Mouse (Mus musculus): ENCODE measurements around the gene Agap2. TPM values are rescaled to one million over a fixed set of nuclear protein-coding genes. Genes with fewer than 3 reads are reported as not detected.
A peak's percentile ranks its signal among the peaks of the same experiment; 100 is the strongest.
"Not testable (repeated sequence)": the region's sequence is repeated elsewhere in the genome, so short reads cannot be mapped to it uniquely, and the experiment has no call there.

The Agap2 gene
- polyA plus RNA-seq, 1 experiment from 2014 or later: 0.03 TPM

DNA sequence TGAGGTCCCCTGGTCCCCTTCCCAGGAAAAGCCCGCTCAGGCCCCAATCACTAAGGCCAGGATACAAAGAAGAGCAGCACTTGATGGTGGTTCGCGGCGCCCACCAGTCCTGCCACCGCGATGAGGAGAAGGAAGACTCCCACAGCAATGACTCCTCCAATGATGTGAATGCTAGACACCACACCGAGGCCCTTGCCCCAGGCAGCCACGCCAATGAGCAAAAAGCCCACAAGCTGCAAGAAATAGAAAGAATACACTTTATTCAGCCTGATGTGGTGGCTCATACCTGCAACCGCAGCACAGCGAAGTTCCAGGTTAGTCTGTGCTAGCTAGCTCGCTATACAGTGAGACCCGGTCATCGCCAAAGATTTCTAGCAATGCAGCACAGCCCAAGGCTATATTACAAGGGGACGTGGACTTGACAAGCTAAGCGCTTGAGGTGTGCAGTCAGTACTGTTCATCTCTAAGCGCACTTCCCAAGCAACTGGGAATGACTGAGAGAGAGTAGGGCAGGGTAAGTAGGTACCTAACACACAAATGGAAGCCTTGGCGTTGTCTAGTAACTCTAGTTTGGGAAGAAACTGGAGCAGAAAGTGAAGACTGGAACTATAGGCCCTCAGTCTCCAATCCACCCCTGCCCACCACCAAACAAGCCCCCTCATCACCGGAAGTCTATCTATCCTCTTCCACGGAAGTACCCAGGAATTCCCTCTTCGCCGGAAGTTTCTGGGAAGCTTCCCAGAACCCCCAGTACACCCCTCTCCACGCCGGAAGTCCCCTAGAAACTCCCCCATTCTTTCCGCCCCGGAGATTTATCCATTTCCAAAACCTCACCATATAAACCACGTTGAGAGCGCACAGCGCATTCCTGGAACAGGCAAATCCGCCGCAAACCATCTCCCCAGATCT lies 5.5 kb upstream of the Agap2 start:
- peaks cover 43% of the 10 kb centered on the region for H3K36me3 ChIP-seq
- H3K27me3 ChIP-seq (replicated peaks): no peaks in the 10 kb centered on the region
- peak; percentile 24; the same call in 1 of the 2 replicates for ATAC-seq (ENCODE audit: insufficient number of reproducible peaks, low FRiP score)
- H3K9ac ChIP-seq: peak overlapping the region; percentile 90
- H3K4me3 ChIP-seq: peak overlapping the region; percentile 86
- peak overlapping the region; percentile 75 for H3K4me2 ChIP-seq
- 6% methylated on average over 30 of the region's 30 CpGs for WGBS
- peaks cover 33% of the 10 kb centered on the region for H3K4me1 ChIP-seq (replicated peaks)
- peak overlapping the region; percentile 91 for H3K27ac ChIP-seq (ENCODE audit: poor library complexity, severe bottlenecking)
- no peaks in the 10 kb centered on the region for H3K9me3 ChIP-seq (replicated peaks)

DNA sequence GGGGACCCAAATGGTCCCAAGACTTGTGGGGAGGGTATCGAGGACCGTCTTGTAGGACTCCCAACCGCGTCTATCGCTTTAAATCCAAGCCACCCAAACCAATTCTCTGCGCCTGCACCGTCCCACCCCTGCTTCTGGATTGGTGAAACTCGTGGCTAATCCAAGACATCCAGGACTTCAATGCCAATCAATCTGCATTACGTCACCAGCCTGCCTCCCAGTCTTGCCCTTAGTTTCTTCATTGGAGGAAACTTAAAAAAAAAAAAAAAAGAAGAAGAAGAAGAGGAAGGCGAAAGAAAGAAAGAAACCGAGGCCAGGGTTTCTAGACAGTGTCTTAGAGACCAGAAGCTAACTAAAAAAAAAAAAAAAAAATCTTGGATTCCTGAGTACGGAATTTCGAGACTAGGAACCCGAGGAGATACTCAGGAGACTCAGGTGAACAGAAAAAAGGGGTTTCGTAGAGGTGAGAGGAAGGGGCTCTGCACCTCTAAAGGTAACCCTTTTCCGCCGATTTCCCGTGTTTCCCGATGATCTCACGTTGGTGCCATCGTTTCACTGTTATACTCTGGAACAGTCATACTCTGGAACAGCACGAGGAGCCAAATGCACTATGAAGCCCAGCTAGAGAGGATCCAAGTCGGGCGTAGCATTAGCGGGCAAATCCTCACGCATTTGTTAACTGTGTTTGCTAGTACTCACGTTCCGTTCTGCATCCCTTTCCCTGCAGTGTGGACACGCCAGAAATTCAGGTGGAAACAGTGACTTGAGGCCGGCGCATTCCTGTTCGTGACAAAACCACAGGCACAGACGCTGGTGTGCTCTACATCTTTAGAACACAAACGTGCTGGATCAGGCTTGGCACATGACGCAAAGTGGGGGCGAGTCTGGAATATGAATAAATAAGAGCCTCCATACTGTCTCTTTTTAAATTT lies 4.6 kb upstream of the Agap2 start, which contains the start of gene Tspan31:
Gene Tspan31, minus strand, starts transcription at position 75 of the 932 bp plus-strand sequence.
- Histone ChIP-seq H3K27me3 (replicated peaks) (peaks cover 8% of the 10 kb centered on the region), H3K4me3 (peak within 1 kb of the TSS; percentile 86), H3K9ac (peak within 1 kb of the TSS; percentile 90), H3K4me2 (peak within 1 kb of the TSS; percentile 87), H3K4me1 (replicated peaks) (peaks cover 23% of the 10 kb centered on the region), H3K9me3 (replicated peaks) (no peaks in the 10 kb centered on the region), H3K27ac (ENCODE audit: poor library complexity, severe bottlenecking) (peak within 1 kb of the TSS; percentile 91), H3K36me3 (peaks cover 34% of the 10 kb centered on the region)
- ATAC-seq (ENCODE audit: insufficient number of reproducible peaks, low FRiP score): peak; percentile 88
- WGBS: 2% methylated on average over 36 of the region's 36 CpGs

DNA sequence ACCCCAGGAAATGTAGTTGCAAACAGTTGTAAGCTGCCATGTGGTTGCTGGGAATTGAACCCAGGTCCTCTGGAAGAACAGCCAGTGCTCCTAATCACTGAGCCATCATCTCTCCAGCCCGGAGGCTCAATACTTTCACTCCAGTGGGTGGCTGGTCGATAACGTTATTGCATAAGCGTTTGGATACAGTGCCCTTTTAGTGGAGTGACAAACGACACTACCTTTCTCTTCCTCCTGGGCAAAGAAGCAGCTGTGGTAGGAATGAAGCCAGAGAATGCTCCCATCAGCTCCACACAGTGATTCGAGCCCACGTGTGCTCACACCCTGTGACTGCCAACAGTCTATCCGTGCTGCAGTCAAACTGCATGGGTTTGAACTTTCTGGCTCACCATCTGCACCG lies 3.9 kb upstream of the Agap2 start:
- Histone ChIP-seq H3K4me2 (peak overlapping the region; percentile 87), H3K9ac (no peak overlapping the region), H3K4me3 (peak overlapping the region; percentile 86), H3K27me3 (replicated peaks) (peaks cover 16% of the 10 kb centered on the region), H3K9me3 (replicated peaks) (no peaks in the 10 kb centered on the region), H3K4me1 (replicated peaks) (peaks cover 19% of the 10 kb centered on the region), H3K27ac (ENCODE audit: poor library complexity, severe bottlenecking) (no peak overlapping the region), H3K36me3 (peaks cover 26% of the 10 kb centered on the region)
- no peak for ATAC-seq (ENCODE audit: insufficient number of reproducible peaks, low FRiP score)
- 74% methylated on average over 9 of the region's 9 CpGs for WGBS

DNA sequence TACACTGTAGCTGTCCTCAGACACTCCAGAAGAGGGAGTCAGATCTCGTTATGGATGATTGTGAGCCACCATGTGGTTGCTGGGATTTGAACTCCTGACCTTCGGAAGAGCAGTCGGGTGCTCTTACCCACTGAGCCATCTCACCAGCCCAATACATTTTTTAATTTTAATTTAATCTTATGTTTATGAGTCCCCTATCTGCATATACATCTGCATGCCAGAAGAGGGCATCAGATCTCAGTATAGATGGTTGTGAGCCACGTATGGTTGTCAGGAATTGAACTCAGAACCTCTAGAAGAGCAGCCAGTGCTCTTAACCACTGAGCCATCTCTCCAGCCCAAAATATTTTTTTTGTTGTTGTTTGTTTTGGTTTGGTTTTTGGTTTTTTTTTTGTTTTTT lies 2.8 kb upstream of the Agap2 start:
- not testable (repeated sequence) for ATAC-seq (ENCODE audit: insufficient number of reproducible peaks, low FRiP score); H3K9ac ChIP-seq; H3K4me2 ChIP-seq; H3K4me3 ChIP-seq; H3K9me3 ChIP-seq (replicated peaks); H3K27ac ChIP-seq (ENCODE audit: poor library complexity, severe bottlenecking)
- 87% methylated on average over 4 of the region's 4 CpGs for WGBS
- Histone ChIP-seq H3K4me1 (replicated peaks) (peaks cover 19% of the 10 kb centered on the region), H3K36me3 (peaks cover 15% of the 10 kb centered on the region), H3K27me3 (replicated peaks) (peaks cover 25% of the 10 kb centered on the region)

DNA sequence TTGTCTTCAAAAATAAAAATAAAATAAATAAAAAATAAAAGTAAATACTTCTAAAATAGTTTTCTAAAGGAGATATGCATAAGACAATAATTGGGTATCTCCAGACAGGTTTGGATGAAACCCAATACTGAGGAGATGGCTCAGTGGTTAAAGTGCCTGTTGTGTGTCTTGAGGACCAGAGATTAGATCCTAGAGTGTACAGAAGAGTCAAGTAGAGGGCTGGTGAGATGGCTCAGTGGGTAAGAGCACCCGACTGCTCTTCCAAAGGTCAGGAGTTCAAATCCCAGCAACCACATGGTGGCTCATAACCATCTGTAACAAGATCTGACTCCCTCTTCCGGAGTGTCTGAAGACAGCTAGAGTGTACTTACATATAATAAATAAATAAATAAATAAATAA lies 2.1 kb upstream of the Agap2 start:
- not testable (repeated sequence) for ATAC-seq (ENCODE audit: insufficient number of reproducible peaks, low FRiP score); H3K4me3 ChIP-seq; H3K36me3 ChIP-seq; H3K9ac ChIP-seq; H3K9me3 ChIP-seq (replicated peaks); H3K4me2 ChIP-seq; H3K27ac ChIP-seq (ENCODE audit: poor library complexity, severe bottlenecking)
- Histone ChIP-seq H3K27me3 (replicated peaks) (peaks cover 32% of the 10 kb centered on the region), H3K4me1 (replicated peaks) (peaks cover 19% of the 10 kb centered on the region)
- 81% methylated on average over 2 of the region's 2 CpGs for WGBS

DNA sequence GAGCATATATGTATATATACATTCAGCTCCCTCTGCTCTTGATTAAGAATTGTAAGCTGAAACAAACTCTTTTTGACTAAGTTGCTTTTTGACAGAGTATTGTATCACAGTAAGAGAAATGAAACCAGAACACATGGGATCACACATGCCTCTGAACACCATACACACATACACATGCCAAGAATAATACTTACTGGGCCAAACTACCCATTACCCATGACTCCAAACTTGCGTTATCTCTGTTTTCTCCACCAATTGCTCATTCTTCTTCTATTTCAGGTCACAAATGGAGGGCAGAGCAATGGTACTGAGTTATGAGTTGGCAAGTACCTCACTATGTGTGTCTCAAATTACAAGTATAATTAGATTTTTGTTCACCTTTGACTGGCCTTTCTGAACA lies 1.1 kb upstream of the Agap2 start:
- WGBS: 93% methylated on average over 1 of the region's 1 CpGs
- Histone ChIP-seq H3K4me2 (no peak overlapping the region), H3K27ac (ENCODE audit: poor library complexity, severe bottlenecking) (no peak overlapping the region), H3K9me3 (replicated peaks) (no peaks in the 10 kb centered on the region), H3K36me3 (no peaks in the 10 kb centered on the region), H3K27me3 (replicated peaks) (peaks cover 42% of the 10 kb centered on the region), H3K4me1 (replicated peaks) (peaks cover 18% of the 10 kb centered on the region), H3K4me3 (no peak overlapping the region), H3K9ac (no peak overlapping the region)
- no peak for ATAC-seq (ENCODE audit: insufficient number of reproducible peaks, low FRiP score)

DNA sequence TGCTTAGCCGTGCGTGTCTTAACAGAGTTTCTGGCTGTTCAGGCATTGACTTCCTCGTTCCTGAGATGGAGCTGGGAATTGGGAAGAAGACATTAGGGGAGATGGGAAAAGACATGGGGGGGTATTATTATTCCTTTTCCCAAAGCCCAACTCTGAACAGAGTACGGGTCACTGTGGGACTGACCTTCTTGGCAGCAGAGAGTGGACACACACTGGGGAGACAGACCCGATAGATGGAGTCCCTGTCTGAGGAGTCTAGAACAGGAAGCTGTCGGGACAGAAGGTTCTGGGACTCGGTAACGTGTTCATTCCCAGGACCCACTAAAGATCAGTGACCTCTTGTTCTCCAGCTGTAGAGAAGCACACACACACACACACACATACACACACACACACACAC lies 567 bp downstream of the Agap2 start:
- Histone ChIP-seq H3K27ac (ENCODE audit: poor library complexity, severe bottlenecking) (no peak overlapping the region), H3K27me3 (replicated peaks) (peaks cover 59% of the 10 kb centered on the region), H3K4me2 (no peak overlapping the region), H3K4me3 (no peak overlapping the region), H3K4me1 (replicated peaks) (peaks cover 24% of the 10 kb centered on the region), H3K9me3 (replicated peaks) (no peaks in the 10 kb centered on the region), H3K9ac (no peak overlapping the region), H3K36me3 (no peaks in the 10 kb centered on the region)
- no peak for ATAC-seq (ENCODE audit: insufficient number of reproducible peaks, low FRiP score)
- 64% methylated on average over 8 of the region's 8 CpGs for WGBS

DNA sequence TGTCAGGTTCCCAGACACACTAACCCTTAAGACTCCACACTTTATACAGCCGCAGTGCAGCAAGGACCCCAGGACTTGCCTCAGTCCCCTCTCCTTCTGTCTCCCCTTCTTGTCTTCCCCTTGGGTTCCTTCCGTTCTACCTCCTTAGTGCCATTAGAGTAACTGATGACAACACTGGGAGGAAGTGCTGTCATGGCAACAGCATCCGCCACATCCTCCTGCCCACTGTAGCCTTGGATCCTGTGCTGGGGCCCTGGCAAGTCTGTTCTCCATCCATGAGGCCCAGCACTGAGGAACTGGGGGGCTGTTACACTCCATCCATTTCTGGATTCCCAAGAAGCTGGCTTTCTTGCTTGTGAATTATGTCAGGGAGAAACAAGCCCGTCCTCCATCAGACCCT lies 998 bp downstream of the Agap2 start:
- ATAC-seq (ENCODE audit: insufficient number of reproducible peaks, low FRiP score): no peak
- Histone ChIP-seq H3K36me3 (no peaks in the 10 kb centered on the region), H3K4me3 (no peak overlapping the region), H3K9ac (no peak overlapping the region), H3K9me3 (replicated peaks) (no peaks in the 10 kb centered on the region), H3K27me3 (replicated peaks) (peaks cover 63% of the 10 kb centered on the region), H3K4me1 (replicated peaks) (peaks cover 23% of the 10 kb centered on the region), H3K4me2 (no peak overlapping the region), H3K27ac (ENCODE audit: poor library complexity, severe bottlenecking) (no peak overlapping the region)
- 43% methylated on average over 4 of the region's 4 CpGs for WGBS

DNA sequence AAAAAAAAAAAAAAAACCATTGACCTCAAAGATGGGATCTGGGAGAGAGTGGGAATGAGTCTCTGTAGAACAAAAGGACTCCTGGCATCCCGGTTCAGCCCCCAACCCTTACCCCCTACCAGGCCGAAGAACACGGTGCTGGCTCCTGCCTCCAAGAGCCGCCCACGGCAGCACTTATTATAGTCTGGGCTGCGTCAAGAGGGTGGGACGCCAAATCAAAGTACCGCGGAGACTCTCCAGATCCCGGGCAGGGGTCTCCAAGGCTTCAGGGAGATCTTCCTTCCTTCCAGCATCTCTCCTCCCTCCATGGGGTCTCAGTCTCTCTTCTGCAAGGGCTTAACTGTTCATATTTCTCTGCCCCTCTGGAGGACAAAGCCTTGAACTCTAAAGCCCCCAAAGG lies 2.4 kb downstream of the Agap2 start:
- 8% methylated on average over 10 of the region's 10 CpGs for WGBS
- Histone ChIP-seq H3K4me2 (no peak overlapping the region), H3K4me3 (no peak overlapping the region), H3K9me3 (replicated peaks) (no peaks in the 10 kb centered on the region), H3K4me1 (replicated peaks) (peaks cover 31% of the 10 kb centered on the region), H3K9ac (no peak overlapping the region), H3K27me3 (replicated peaks) (peaks cover 78% of the 10 kb centered on the region), H3K36me3 (no peaks in the 10 kb centered on the region), H3K27ac (ENCODE audit: poor library complexity, severe bottlenecking) (no peak overlapping the region)
- ATAC-seq (ENCODE audit: insufficient number of reproducible peaks, low FRiP score): no peak

DNA sequence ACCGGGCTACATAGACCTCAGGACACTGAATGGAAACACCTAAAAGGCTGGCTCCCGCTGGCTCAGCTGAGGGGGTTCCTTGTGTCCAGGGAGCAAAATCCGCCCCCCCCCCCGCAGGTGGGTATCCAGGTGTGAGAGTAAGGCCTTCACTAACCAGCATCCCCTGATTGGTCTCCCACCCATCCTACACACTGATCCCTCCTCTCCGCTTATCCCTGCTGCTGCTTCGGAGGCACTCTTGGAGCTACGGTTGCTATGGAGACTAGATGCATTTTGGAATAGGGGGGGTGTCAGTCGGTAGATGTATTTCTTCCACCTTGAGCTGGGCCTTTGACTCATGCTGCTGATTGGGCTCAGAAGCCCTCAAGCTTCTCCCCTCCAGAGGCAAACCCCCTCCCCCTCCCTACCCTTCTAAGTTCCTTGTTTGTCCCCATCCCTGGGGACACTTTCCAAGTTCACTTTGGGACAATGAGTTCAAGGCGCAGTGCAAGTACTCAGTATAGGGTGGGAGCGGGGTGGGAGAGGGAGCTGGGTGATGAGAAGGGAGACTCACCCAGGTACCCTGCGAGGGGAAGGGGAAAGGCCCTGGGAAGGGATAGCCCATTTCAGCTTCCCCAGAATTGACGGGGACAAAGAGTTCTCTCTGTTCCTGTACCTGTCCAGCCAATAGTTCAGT lies 3.1 kb downstream of the Agap2 start:
- peaks cover 31% of the 10 kb centered on the region for H3K4me1 ChIP-seq (replicated peaks)
- H3K9ac ChIP-seq: no peak overlapping the region
- peaks cover 84% of the 10 kb centered on the region for H3K27me3 ChIP-seq (replicated peaks)
- WGBS: 4% methylated on average over 12 of the region's 12 CpGs
- ATAC-seq (ENCODE audit: insufficient number of reproducible peaks, low FRiP score): no peak
- no peaks in the 10 kb centered on the region for H3K9me3 ChIP-seq (replicated peaks)
- no peak overlapping the region; the same call in 1 of the 2 replicates for H3K4me3 ChIP-seq
- H3K27ac ChIP-seq (ENCODE audit: poor library complexity, severe bottlenecking): no peak overlapping the region
- H3K4me2 ChIP-seq: peak overlapping the region; percentile 82
- no peaks in the 10 kb centered on the region for H3K36me3 ChIP-seq
